Mouse (Mus musculus) cerebellum, postnatal 10 days (tissue): ENCODE measurements around the gene Fut1.

Experiments
- DNase-seq, 2 experiments: peaks; one replicate each; pipeline ENCODE4 v3.0.0; 2021; ENCODE audit warnings: mixed read lengths in 2 of 2

The Fut1 gene

DNA sequence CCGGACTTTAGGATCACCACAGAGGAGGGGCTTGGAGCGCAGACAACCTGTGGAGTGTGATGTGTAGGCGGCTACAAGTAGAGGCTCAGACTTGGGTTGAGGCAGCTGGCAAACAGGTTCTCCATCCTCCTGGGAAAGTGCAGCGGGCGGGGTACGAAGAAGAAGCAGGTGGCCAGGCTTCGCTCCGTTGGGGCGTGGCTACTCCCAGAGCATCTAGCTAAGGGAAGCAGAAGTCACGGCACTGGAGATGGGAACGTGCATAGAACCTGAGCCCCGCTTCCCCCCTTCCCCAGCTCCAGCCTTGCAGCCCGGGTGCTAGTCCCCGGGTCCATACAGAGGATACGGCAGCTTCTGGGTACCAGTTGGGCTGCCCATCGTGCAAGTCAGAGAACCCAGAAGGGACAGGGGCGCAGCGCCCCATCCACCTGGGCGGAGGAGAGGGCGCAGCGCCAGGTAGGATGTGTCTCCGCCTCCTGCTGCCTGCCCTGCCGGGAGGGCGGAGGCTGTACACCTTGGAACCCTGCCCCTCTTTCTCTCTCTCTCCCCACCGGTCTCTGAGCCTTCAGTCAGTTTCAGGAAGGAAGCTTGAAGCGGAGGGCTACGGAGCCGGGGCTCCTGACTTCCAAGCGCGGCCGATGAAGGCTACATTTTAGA is at the start of gene Fut1:
TSS of gene Fut1 (plus strand) at position 248 of the 654 bp plus-strand sequence.
- DNase-seq, result peak in 1 of 2 experiments; percentile 37

DNA sequence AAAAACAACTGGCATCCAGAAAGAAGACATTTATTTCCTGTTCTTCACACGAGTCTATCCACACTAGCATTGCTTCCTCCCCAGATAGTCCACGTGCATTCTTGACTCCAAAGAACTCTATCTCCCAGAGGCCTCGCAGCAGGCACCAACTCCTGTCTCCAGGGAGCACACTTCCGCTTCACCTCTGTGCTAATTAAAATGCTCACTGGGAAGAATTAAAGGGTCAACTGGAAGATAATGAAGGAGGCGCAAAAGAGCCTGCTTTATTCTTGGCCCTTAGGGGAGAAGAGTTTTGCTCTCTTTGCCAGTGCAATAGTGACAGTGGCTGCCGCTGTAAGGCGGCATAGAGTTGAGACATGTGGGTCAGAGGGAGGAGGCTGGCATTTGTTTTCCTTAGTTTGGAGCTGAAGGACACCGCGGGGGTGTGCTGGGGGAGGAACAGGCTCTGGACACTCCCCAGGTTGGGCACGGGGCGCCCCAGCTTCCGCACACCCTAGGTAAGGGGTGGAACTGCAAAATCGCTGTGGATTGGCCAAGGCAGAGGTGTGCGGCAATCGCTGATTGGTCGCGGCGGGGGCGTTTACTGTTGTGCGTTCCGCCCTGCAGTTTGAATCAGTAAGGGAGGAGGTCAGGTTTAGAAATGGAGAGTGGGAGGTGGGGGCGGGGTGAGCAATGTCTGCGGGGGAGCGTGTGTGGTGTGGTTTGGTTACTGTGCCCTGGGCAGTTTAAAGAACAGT is 49.1 kb upstream of the Fut1 start:
- DNase-seq, result peak; percentile 94 to 95

DNA sequence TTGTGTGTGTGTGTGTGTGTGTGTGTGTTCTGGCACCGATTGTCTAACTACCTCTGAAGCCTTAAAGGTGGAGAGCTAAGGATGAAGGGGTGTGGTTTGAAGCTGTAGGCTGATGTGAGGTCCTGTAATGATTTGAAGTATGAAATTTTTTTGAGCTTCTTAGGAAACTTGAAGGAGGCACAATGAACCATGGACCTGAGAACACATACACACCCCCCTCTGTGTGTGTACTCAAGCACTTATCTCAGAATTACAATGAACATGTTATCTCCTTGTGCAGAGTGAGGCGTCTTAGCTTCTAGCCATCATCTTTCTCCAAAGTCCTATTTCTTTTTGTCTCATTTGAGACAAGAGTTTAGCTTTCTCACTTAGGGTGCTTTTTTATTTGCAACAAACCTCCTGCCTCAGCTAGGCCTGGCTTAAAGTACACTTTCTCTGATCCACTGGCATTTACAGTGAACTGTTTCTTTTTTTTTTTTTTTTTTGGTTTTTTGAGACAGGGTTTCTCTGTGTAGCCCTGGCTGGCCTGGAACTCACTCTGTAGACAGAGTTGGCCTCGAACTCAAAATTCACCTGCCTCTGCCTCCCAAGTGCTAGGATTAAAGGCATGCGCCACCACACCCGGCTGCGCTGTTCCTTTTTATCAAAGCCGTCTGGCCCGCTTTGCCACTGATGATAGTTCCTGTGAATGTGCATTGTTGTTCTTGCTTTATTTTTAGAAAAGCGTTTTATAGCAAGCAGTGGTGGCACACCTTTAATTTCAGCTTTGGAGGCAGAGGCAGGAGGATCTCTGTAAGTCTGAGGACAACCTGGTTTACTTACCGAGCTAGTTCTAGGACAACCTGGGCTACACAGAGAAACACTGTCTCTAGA is 48.3 kb upstream of the Fut1 start:
- peak in 1 of 2 experiments; percentile 12 for DNase-seq

DNA sequence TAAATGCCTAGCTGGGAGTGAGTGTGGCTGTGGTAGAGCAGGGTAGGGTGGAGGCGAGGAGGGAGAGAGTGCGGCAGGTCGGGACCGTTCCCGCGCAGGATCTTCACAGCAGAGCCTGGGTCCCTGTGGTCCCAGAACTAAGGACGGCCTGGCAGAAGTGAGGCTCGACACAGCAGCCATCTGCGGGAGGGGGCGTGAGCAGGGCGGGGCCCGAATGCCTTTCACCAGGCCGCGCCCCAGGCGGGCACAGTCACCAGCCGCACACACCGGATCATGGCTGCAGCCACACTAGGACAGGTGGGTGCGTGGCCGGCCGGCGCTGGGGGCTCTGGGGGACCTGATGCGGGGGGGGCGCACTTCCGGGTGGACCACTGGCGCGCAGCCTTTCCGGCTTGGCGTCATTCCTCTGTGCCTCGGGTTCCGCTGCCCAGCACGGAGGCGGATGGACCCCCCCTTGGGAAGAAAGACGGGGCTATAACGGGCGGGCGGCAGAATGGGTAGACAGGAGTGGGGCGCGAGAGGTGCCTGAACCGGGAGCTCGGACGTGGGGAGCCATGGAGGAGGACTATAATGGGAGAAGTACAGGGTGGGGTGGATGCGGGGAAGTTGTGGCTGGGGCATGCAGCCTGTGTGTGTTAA is 46.9 kb upstream of the Fut1 start, which contains the start of gene Bcat2:
TSS of gene Bcat2 (plus strand) at position 51 of the 639 bp plus-strand sequence.
- peak; percentile 90 to 92 for DNase-seq

DNA sequence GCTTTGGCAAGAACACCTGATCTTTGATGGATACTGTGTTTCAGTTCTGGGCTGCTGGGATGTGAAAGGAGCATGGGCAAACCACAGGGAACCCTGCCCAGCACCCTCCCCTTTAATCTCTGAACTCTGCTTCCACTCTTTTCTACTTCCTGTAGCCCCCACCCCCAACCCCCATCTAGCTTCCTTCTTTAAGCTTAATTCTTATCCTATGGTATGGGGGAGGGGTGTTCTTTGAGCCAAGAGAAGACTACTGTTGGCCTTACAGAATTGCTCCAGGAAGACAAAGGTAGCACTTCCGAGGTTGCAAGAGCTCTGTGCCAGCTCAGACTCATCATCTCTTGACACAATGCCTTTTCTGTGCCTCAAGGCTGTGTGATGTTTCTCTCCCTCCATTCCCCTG is 45.1 kb upstream of the Fut1 start:
- DNase-seq, result no peak

DNA sequence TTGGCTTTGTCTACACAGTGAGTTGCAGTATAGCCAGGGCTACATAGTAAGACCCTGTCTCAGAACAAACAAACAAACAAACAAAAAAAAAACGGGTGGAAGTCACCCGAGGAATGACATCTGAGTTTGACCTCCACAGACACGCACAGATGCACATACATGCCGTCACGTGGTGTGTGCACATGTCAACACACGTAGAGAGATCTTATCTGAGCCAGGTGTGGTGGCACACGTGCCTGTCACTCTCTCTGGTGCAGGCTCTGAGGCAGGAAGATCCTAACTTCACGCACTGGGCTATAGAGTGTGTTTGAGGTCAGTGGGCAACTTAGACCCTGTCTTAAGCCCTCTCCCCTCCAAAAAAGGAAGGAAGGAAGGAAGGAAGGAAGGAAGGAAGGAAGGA is 43.1 kb upstream of the Fut1 start:
- no peak for DNase-seq

DNA sequence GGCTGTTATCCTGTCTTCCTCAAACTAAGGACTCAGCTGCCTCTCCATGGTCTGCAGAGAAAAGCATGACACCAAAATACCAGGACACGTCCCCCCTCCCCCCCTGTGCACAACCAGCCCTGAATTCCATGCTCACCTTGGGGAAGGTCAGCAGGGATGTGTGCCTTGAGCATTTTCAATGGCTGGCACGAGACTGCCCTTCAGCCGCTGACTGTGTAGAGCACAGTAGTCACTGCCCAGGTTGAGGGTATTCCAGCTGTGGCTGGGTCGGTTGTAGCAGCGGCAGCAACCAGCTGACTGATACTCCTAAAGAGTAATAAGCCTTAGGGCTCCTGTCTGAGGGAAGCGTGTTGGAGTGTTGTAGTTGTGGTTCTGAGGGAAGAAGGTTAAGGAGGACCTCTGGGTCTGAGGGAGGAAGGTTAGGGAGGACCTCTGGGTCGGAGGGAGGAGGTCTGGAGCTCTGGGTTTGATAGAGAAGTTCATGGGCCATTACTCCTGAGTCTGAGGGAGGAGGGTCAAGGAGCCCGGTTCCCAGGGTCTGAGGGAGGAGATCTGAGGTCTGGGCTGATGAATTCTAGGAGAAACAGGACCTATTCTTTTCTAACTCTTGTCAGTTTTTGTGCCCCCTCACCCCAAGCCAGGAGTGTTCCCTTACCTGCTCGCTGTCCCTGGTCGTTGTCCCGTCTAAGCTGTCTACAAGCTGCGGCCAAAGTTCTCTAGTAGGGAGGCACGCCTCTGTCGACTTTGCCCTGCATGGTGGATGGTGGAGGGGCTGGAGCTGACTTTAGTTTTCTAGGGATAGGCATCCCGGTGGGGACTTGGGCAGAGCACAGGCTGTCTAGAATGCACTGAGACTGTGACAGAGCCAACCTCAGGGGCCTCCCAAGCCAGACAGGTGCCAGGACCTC is 42.4 kb upstream of the Fut1 start:
- no peak for DNase-seq

DNA sequence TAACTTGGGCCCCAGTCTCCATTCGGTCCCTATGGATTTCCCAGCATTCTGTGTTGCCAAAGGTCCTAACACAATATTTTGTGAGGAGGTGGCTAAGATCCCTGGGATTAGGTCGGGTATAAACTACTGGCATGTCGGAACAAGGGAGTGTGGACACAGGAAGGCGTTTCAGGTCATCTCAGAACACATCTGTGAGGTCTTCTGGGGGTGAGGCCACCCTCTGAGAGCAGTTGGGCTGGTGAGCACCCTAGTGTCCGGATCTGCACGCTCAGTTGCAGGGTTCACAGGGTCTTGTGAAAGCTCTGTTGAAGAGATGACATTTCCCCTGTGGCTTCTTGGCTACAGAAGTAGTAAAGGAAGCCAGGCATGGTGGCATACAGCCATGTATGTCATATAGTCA is 31.2 kb upstream of the Fut1 start:
- no peak for DNase-seq

DNA sequence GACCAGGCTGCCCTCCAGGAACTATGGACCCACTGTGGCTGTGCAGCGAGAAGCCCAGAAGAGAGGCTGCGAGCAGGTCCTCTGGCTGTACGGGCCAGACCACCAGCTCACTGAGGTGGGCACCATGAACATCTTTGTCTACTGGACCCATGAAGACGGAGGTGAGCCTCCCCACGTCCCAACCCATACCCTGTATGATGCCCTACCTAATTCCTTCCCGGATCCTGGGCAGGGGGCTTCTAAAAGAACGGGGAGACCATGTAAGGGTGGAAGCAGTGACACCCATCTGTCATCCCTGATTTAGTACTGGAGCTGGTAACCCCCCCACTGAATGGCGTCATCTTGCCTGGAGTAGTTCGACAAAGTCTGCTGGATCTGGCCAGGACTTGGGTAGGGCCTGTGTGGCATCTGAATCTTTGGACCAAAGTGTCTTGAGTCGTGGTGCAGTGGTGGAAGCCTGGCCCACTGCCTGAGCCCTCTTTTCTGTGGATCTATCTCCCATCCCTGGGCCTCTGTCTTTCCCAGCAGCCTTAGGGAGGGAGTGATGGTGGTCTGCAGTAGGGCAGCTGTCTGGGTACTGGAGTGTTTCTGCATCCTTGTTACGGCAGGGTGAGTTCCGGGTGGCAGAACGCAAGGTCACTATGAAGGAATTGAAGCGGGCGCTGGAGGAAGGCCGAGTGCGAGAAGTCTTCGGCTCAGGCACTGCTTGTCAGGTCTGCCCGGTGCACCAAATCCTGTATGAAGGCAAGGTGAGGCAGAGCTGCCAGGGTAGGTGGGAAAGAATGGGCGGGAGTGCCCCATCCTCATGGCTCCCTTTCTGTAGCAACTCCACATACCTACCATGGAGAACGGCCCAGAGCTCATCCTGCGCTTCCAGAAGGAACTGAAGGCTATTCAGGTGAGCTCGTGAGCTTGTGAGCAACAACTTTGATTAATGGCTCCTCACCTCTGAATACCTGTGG is 29.2 kb upstream of the Fut1 start:
- no peak for DNase-seq

DNA sequence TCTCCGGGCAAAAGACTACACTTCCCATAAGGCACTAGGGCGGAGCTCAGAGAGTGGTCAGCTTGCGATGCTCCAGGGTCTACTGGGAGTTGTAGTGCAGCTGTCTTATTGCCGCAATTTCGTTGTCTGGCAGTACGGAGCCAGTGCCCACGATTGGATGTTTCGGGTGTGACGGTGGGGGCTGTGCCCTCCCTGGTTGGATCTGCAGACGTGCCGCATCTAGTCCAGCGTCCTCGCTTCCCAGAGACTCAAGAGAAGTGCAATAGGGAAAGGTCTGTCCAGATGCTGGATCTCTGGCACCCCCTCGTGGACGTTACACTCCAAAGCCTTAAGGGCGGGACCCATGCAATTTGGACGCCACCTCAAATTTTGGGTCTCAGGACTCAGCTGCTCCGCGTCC is 27.9 kb upstream of the Fut1 start:
- peak; percentile 96 to 97 for DNase-seq

DNA sequence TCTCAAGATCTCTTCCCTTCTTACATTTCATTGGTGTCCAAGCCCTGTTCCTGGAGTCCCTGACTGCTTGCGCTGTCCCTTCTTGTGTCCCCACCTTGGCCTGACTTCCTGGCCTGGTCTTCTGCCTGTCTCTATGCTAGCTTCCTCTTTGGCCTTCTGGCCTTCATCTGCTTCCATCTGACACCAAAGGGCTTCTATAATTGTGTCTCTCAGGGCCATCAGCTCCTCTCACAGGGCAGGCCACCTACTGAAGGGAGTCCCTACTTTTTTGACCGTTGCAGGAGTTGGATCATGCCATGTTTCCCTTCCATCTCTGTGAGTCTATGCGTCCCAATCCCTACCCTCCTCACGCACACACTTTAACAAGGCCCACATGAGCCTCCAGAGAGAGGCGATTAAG is 27.2 kb upstream of the Fut1 start:
- DNase-seq, result no peak

DNA sequence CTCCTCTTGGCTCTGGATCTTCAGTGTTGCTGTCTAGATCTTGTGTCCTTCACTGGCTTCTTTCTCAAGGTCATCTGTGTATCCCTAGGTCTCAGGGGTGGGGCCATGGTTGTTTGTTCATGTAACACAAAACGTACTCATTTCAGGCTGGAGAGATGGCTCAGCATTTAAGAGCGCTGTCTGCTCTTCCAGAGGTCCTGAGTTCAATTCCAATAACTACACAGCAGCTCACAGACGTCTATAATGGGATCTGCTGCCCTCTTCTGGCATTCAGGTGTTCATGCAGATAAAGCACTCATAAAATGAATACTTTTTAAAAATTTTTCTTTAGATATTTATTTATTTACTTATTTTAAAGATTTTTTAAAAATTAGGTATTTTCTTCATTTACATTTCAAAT is 26.2 kb upstream of the Fut1 start:
- peak in 1 of 2 experiments; percentile 32 for DNase-seq

DNA sequence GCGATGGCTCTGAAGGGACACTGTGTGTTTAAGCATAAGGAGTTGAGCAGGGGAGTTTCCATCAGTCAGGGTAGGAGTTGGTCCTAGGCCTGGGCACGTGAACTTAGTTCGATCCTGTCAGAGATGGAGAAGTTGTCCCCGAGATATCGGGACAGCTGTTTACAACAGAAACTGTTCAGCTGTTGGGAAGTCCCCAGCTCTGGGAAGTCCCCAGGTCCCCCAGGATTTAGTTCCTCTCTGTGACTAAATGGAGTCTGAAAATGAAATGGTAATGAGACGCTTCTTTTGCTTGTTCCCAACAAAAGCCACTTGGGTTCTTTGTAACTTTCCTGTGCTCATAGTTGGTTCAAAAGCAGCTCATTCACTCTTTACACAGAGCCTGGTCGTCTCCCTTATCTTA is 25.2 kb upstream of the Fut1 start:
- DNase-seq, result no peak

DNA sequence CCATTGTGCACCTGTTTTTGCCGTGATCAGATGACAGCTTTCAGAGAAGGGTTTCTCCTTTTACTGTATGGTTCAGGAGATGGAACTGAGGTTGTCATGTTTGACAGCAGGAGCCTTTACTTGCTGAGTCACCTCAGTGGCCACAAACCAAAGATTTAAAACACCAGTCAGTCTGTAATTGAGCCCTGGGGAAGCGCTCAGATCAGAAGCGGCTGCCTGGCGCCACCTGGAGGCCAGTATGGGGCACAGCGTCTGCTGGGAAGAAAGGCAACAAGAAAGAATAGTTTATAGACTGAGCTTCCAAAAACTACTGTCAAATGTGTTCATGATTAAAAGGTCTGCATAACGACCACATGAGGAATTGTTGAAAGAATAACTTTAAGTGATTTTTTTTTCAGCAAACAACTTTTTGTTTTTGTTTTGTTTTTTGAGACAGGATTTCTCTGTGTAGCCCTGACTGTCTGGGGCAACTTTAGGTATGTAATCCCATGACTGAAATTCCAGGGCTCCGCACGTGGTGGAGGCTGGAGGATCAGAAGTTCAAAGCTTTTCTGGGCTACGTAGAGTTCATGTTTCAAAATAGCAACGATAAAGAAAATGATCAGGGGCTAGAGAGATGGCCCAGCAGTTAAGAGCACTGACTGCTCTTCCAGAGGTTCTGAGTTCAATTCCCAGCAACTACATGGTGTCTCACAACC is 23.8 kb upstream of the Fut1 start:
- DNase-seq, result peak; percentile 76 to 81

DNA sequence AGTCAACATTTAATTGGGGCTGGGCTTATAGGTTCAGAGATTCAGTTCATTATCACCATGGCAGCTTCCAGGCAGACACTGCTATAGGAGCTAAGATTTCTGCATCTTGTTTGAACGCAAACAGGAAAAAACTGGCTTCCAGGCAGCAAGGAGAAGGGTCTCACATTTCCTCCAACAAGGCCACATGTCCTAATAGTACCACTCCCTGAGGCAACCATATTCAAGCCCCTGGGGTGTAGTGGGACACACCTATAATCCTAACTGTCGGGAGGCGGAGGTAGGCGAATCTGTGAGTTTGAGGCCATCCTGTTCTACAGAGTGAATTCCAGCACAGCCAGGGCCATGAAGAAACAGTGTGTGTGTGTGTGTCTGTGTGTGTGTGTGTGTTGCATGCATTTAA is 21.9 kb upstream of the Fut1 start:
- DNase-seq, result no peak

DNA sequence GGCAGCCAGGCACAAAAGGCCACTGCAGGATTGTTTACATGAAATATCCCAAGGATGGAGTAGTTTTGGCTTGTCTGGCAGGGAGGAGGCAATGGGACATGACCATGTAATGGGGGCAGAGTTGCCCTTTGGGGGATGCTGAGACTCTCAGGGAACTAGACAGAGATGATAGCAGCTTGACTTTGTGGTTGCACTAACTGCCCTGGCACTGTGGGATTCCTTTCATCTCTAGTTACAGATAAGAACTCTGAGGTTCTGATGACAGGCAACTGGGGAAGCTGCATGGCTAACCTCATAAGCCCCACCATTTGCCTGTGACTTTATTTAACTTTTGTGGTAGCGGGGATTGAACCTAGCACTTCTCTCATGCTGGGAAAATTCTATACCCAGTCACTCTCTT is 21.0 kb upstream of the Fut1 start:
- no peak for DNase-seq

DNA sequence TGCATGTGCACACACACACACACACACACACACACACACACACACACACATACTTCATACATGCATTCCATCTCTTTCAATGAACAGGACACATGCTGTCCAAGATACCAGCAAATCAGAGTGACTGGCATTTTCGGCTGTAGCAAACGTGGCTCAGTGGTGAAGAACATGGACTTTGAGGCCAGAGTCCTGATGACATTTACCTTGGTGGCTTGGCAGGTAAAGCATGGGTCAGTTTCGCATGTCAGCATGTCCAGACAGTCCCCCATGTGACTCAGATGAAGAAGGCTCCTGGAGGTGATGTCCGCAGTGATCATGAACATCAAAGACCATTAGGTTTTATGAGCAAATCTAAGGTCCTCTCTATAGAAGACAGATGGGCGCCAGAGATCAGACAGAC is 20.1 kb upstream of the Fut1 start:
- no peak for DNase-seq

DNA sequence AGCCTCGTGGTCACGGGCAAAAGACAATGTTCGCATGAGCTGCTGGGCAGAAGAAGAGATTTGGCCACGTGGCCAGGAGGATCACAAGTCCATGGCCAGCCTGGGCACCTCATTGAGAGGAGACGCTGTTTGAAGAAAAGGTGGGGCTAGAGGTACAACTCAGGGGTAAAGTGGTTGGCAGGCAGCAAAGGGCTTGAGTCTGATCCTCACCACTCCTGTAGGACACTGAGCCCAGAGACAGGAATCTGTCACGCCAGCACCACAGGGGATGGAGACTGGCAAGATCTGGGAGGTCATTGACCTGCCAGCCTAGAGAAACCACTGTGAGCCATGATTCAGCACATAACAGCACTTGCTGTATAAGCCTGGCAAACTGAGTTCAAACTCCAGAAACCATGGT is 19.6 kb upstream of the Fut1 start:
- peak in 1 of 2 experiments; percentile 35 for DNase-seq

DNA sequence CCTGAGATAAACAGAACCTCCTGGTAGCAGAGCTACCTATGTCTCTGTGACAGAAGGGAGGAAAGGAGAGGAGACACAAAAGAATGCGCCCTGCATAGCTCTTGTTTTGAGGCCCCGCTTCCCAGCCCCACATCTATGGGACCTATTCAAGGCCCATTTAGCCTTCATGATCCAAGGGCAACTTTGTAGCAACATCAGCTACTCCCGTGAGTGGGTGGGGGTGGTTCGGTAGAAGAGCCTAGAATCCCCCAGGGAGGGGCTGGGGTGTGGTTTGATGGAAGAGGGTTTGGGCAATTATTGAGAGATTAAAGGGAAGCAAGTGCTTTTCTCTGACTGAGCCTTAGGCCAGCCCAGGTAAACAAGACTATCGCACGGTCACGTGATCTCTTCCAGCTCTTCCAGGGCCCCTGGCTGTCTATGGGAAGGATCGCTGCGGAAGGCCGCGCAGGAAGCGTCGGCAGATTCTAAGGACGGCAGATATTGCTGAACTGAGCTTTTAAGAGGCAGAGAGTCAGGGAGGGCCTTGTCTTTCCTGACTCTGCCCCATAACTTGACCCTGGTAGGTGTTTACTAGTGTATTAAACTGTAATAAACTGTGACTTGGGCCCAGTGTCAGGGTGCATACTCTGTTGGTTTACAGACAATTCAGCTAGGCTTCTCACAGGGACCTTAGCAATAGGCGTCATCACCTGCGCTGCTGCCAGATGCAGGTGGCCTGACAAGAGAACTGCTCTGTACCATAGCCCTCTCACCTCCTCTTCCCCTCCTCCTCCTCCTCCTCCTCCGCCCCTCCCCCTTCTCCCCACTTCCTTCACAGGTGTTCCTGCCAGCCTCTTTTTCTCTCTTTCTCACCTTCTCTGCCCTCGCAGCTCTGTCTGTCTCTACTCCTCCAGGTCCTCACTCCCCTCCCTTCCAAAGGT is 17.9 kb upstream of the Fut1 start:
- no peak for DNase-seq
